Comparison of ENCODE assay signal across 8 mouse cellular contexts in genomic region chr1:92933611-92934010, GRCm38 (mm10). TPM values are rescaled to one million over a fixed set of nuclear protein-coding genes. Genes with fewer than 3 reads are reported as not detected.
DNase-seq lines count a peak whose midpoint lies in the region; ATAC-seq and TF ChIP-seq lines count a peak whose summit lies in the region.

No protein-coding gene starts in this region.

- peak overlapping the region; percentile 97 for H3K27ac ChIP-seq in layer of hippocampus, adult 2 months
- H3K27ac ChIP-seq in embryonic facial prominence, embryonic 10.5 days (replicated peaks): peak overlapping the region; percentile 94
- H3K27ac ChIP-seq in intestine, embryonic 16.5 days (ENCODE audit: low read length): peak overlapping the region; percentile 99
- peak overlapping the region; percentile 99 for H3K27ac ChIP-seq in neural tube, embryonic 13.5 days (replicated peaks)

- H3K27me3 ChIP-seq in embryonic facial prominence, embryonic 10.5 days (replicated peaks; ENCODE audit: low read depth, poor library complexity, severe bottlenecking): no peaks in the 10 kb centered on the region
- no peaks in the 10 kb centered on the region for H3K27me3 ChIP-seq in intestine, embryonic 16.5 days (replicated peaks; ENCODE audit: control insufficient read depth, insufficient read depth, low read length)
- peaks cover 16% of the 10 kb centered on the region; the same call in 1 of the 2 replicates for H3K27me3 ChIP-seq in neural tube, embryonic 13.5 days

- no peak for ATAC-seq in intestine, embryonic 16.5 days
- no peak for ATAC-seq in neural tube, embryonic 13.5 days (ENCODE audit: low read depth)

- H3K4me1 ChIP-seq in embryonic facial prominence, embryonic 10.5 days: peaks cover 24% of the 10 kb centered on the region
- peaks cover 28% of the 10 kb centered on the region for H3K4me1 ChIP-seq in intestine, embryonic 16.5 days (ENCODE audit: control insufficient read depth, insufficient read depth, low read length)
- peaks cover 35% of the 10 kb centered on the region for H3K4me1 ChIP-seq in neural tube, embryonic 13.5 days (replicated peaks)

- H3K36me3 ChIP-seq in embryonic facial prominence, embryonic 10.5 days (replicated peaks): peaks cover 10% of the 10 kb centered on the region
- no peaks in the 10 kb centered on the region for H3K36me3 ChIP-seq in intestine, embryonic 16.5 days (ENCODE audit: control insufficient read depth, insufficient read depth, low read length)
- H3K36me3 ChIP-seq in neural tube, embryonic 13.5 days: peaks cover 10% of the 10 kb centered on the region

- peaks cover 5% of the 10 kb centered on the region; the same call in 1 of the 2 replicates for H3K9me3 ChIP-seq in embryonic facial prominence, embryonic 10.5 days
- no peaks in the 10 kb centered on the region for H3K9me3 ChIP-seq in intestine, embryonic 16.5 days (ENCODE audit: control insufficient read depth, low read length)
- H3K9me3 ChIP-seq in neural tube, embryonic 13.5 days: no peaks in the 10 kb centered on the region

- peak overlapping the region; percentile 73 for H3K9ac ChIP-seq in intestine, embryonic 16.5 days (ENCODE audit: low read depth, low read length)
- H3K9ac ChIP-seq in neural tube, embryonic 13.5 days: peak overlapping the region; percentile 90

- DNase-seq in layer of hippocampus, adult 2 months (ENCODE audit: low spot score in 2 of 2): no peak
- no peak for DNase-seq in layer of hippocampus, postnatal 14 days (ENCODE audit: low spot score in 2 of 2)
- DNase-seq in embryonic facial prominence, embryonic 10.5 days (ENCODE audit: low spot score): no peak
- DNase-seq in spleen, postnatal 14 days (ENCODE audit: low spot score in 2 of 2): no peak
- no peak for DNase-seq in right cerebral cortex, postnatal 25 days
- DNase-seq in c-Kit-positive CD71-positive TER-119-positive erythroid progenitor cells, embryonic 14.5 days (ENCODE audit: low spot score): no peak

- TF ChIP-seq CTCF in layer of hippocampus, adult 2 months (conservative IDR thresholded peaks at IDR 0.05): no peak

- H3K4me3 ChIP-seq in layer of hippocampus, adult 2 months: peak overlapping the region; percentile 75
- H3K4me3 ChIP-seq in embryonic facial prominence, embryonic 10.5 days: peak overlapping the region; percentile 86
- peak overlapping the region; percentile 84 for H3K4me3 ChIP-seq in intestine, embryonic 16.5 days (ENCODE audit: low read length)
- peak overlapping the region; percentile 83 for H3K4me3 ChIP-seq in neural tube, embryonic 13.5 days

- 83% methylated on average over 4 of the region's 4 CpGs for WGBS in embryonic facial prominence, embryonic 10.5 days
- 77% methylated on average over 4 of the region's 4 CpGs for WGBS in intestine, embryonic 16.5 days
- WGBS in neural tube, embryonic 13.5 days: 75% methylated on average over 4 of the region's 4 CpGs

- peak overlapping the region; percentile 89 for H3K4me2 ChIP-seq in intestine, embryonic 16.5 days (ENCODE audit: low read depth, low read length)
- H3K4me2 ChIP-seq in neural tube, embryonic 13.5 days: peak overlapping the region; percentile 85

RNA-seq across cellular contexts. Expression of gene Capn10, which starts 0.6 kb away (rescaled TPM):
- 10 to 100 TPM; 46.4 to 47.1 TPM for total RNA-seq in layer of hippocampus, adult 2 months (2021)
- total RNA-seq in layer of hippocampus, postnatal 14 days (2021): 10 to 100 TPM; 45.5 to 51.1 TPM
- polyA plus RNA-seq in embryonic facial prominence, embryonic 10.5 days (2016; fragmentation: Nextera tagmentation; extraction: Ambion mirVana): 37.7 and 42.0 TPM in 2 replicates
- 31.1 and 32.1 TPM in 2 replicates for polyA plus RNA-seq in intestine, embryonic 16.5 days (2015; fragmentation: Nextera tagmentation; extraction: Ambion mirVana)
- polyA plus RNA-seq in neural tube, embryonic 13.5 days (2015; fragmentation: Nextera tagmentation; extraction: Ambion mirVana): 55.3 and 55.7 TPM in 2 replicates

RNA-seq across cellular contexts. Expression of gene Gpr35, which starts 17.1 kb away (rescaled TPM):
- under 1 TPM; 0.12 to 0.33 TPM for total RNA-seq in layer of hippocampus, adult 2 months (2021)
- 1 to 10 TPM in 1 of 2 experiments, under 1 TPM in 1; 0.45 to 1.0 TPM for total RNA-seq in layer of hippocampus, postnatal 14 days (2021)
- 0.13 and 0.19 TPM in 2 replicates for polyA plus RNA-seq in embryonic facial prominence, embryonic 10.5 days (2016; fragmentation: Nextera tagmentation; extraction: Ambion mirVana)
- polyA plus RNA-seq in intestine, embryonic 16.5 days (2015; fragmentation: Nextera tagmentation; extraction: Ambion mirVana): 8.4 and 11.5 TPM in 2 replicates
- polyA plus RNA-seq in neural tube, embryonic 13.5 days (2015; fragmentation: Nextera tagmentation; extraction: Ambion mirVana): 0.23 and 0.60 TPM in 2 replicates

RNA-seq across cellular contexts. Expression of gene Rnpepl1, which starts 23.0 kb away (rescaled TPM):
- total RNA-seq in layer of hippocampus, adult 2 months (2021): 10 to 100 TPM; 36.1 to 40.2 TPM
- total RNA-seq in layer of hippocampus, postnatal 14 days (2021): 10 to 100 TPM; 40.1 to 46.9 TPM
- polyA plus RNA-seq in embryonic facial prominence, embryonic 10.5 days (2016; fragmentation: Nextera tagmentation; extraction: Ambion mirVana): 26.4 and 28.0 TPM in 2 replicates
- 14.3 and 22.2 TPM in 2 replicates for polyA plus RNA-seq in intestine, embryonic 16.5 days (2015; fragmentation: Nextera tagmentation; extraction: Ambion mirVana)
- 30.2 and 38.4 TPM in 2 replicates for polyA plus RNA-seq in neural tube, embryonic 13.5 days (2015; fragmentation: Nextera tagmentation; extraction: Ambion mirVana)

RNA-seq across cellular contexts. Expression of gene Dusp28, which starts 26.8 kb away (rescaled TPM):
- total RNA-seq in layer of hippocampus, adult 2 months (2021): 10 to 100 TPM; 14.6 to 15.7 TPM
- 1 to 10 TPM; 8.1 to 9.6 TPM for total RNA-seq in layer of hippocampus, postnatal 14 days (2021)
- 11.0 and 11.9 TPM in 2 replicates for polyA plus RNA-seq in embryonic facial prominence, embryonic 10.5 days (2016; fragmentation: Nextera tagmentation; extraction: Ambion mirVana)
- 13.3 and 14.3 TPM in 2 replicates for polyA plus RNA-seq in intestine, embryonic 16.5 days (2015; fragmentation: Nextera tagmentation; extraction: Ambion mirVana)
- polyA plus RNA-seq in neural tube, embryonic 13.5 days (2015; fragmentation: Nextera tagmentation; extraction: Ambion mirVana): 14.0 and 15.5 TPM in 2 replicates

RNA-seq across cellular contexts. Expression of gene Ankmy1, which starts 30.9 kb away (rescaled TPM):
- under 1 TPM; 0.17 to 0.26 TPM for total RNA-seq in layer of hippocampus, adult 2 months (2021)
- total RNA-seq in layer of hippocampus, postnatal 14 days (2021): under 1 TPM; 0.19 to 0.25 TPM
- polyA plus RNA-seq in embryonic facial prominence, embryonic 10.5 days (2016; fragmentation: Nextera tagmentation; extraction: Ambion mirVana): 0.30 and 0.45 TPM in 2 replicates
- polyA plus RNA-seq in intestine, embryonic 16.5 days (2015; fragmentation: Nextera tagmentation; extraction: Ambion mirVana): 0.06 and 0.13 TPM in 2 replicates
- 0.70 and 0.74 TPM in 2 replicates for polyA plus RNA-seq in neural tube, embryonic 13.5 days (2015; fragmentation: Nextera tagmentation; extraction: Ambion mirVana)
